Mouse (Mus musculus) megakaryocyte, adult 5-6 weeks (primary cell): Measurements from ENCODE around the gene Rpl23. TPM values are rescaled to one million over a fixed set of nuclear protein-coding genes. Genes with fewer than 3 reads are reported as not detected.
A peak's percentile ranks its signal among the peaks of the same experiment; 100 is the strongest.

ENCODE experiments used
- ATAC-seq: 2 replicates; pipeline ENCODE4 v1.8.0; 2016; ENCODE audit warnings: mild to moderate bottlenecking, inconsistent platforms; ENCODE audit not compliant: poor library complexity, severe bottlenecking
- total RNA-seq, 2 experiments: library from RNA; stranded (forward) in 1 of 2; stranded (reverse) in 1 of 2; fragments of 153-499, 151-499 nt in 1 of 2; fragments of 221-1000, 200-1000 nt in 1 of 2; gene quantifications; 2 replicates each; pipeline versions ENCODE4 v1.2.3 to v1.2.4; 2015 to 2017

Gene Rpl23
- total RNA-seq (2015) = 1,123 and 1,179 TPM in 2 replicates
- 895 and 904 TPM in 2 replicates for total RNA-seq (2017)

- ATAC-seq = peak; percentile 99
Observed at GRCm38 (mm10) chr11:97781832-97782563, at the start of gene Rpl23. TSS of gene Rpl23 (minus strand) at chr11:97782437.

- ATAC-seq = no peak
Observed at GRCm38 (mm10) chr11:97832001-97832400, 49.8 kb upstream of the Rpl23 start.

GRCm38 (mm10) chr11:97830501-97830900 is 48.3 kb upstream of the Rpl23 start:
- peak; percentile 41 for ATAC-seq

DNA sequence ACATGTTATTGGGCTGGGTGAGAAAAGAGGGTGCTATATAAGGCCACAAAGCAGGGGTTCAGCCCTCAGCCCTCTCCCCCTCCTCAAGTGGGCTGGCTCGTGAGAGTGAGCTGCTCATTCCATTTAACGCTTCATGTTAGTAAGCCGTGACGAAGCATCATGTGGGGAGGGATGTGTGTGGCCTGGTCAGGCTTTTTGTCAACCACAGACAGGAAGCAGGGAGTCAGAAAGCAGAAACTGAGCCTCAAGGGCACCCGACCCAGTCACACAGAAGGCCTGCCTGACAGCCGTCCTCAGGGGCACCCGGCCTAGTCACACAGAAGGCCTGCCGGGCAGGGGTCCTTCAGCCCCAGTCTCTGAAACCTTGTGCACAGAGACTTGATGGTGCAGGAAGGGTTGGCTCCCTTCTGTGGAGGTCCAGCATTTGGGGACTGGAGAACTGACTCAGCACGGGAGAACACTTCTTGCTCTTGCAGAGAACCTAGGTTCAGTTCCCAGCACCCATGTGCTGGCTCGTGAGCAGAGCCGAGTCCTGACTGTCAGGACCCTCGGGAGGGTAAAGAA is 47.8 kb upstream of the Rpl23 start:
- ATAC-seq = peak; percentile 84

DNA sequence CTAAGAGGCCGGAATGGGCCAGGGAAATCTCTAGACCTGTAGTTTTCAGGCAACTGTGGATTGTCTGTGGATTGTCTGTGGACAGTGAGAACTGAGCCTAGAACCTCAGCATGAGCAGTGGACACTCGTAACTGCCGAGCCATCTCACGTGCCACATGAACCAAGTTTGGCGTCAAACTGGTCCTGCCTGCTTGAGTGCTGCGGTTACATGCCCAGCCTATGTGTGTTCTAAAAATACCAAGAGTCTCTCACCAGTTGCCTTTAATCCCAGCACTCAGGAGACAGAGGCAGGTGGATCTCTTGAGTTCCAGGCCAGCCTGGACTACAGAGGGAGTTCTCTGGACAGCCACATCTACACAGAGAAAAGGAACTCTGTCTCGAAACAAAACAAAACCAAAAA is 47.1 kb upstream of the Rpl23 start:
- no peak for ATAC-seq

DNA sequence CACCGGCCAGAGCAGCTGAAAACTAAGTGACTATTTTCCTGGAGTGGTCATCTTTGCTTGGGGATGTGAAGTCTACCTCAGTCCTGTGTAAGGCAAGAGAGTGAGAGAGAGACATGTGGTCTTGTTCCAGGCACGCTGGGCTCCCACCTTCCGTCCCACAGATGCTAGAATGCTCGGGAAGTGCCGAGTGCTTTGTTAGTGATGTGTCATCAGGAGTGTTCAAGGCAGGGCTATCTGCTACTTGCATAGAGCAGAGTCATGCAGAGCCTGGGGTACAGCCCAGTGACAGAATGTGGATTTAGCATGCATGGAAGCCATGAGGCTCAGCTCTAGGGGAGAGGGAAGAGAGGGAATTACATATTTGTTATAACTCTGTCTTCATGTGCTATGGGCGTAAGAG is 45.4 kb upstream of the Rpl23 start:
- no peak for ATAC-seq

DNA sequence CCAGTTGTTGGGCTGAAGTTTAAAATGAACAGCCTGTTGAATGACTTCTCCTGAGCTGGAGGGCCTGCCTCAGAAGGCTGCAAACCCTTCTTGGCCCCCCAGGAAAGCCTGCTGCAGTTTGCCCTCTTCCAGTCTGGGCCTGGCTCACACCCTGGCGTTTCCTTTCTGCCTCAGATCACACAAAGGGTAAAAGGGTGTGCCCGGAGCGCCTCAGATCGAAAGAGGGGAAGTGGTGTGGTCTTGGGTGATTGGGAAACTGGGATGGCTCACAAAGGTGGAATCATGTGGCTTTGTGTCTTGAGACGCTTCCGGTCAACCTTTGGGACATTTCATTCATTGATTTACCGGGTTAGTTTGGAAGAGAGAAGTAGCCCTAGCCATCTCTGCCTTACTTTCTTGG is 44.2 kb upstream of the Rpl23 start:
- peak; percentile 62 for ATAC-seq

- no peak for ATAC-seq
Observed at GRCm38 (mm10) chr11:97825971-97826370, 43.7 kb upstream of the Rpl23 start.

- ATAC-seq = peak; percentile 11; the same call in 1 of the 2 replicates
Observed at GRCm38 (mm10) chr11:97825295-97825694, 43.1 kb upstream of the Rpl23 start.

GRCm38 (mm10) chr11:97824895-97825294 is 42.7 kb upstream of the Rpl23 start:
- no peak for ATAC-seq

DNA sequence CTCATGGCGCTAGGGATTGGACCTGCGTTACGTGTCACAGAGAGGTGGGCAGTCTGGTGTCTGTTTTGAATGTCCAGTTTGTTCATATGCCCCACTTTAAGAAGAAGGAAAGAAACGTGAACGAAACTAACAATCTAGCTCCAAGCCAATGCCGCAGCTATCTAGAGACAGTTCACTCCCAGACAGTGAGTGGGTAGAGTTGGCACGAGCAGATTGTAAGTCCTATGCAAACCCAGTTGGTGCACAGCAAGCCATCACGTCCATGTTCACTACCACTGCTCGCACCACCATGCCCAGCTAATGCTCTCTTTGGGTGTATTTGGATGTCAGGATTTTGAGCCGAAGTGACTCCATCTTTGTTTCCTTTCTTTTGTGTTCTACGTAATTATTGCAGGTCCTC is 41.9 kb upstream of the Rpl23 start:
- ATAC-seq = no peak

DNA sequence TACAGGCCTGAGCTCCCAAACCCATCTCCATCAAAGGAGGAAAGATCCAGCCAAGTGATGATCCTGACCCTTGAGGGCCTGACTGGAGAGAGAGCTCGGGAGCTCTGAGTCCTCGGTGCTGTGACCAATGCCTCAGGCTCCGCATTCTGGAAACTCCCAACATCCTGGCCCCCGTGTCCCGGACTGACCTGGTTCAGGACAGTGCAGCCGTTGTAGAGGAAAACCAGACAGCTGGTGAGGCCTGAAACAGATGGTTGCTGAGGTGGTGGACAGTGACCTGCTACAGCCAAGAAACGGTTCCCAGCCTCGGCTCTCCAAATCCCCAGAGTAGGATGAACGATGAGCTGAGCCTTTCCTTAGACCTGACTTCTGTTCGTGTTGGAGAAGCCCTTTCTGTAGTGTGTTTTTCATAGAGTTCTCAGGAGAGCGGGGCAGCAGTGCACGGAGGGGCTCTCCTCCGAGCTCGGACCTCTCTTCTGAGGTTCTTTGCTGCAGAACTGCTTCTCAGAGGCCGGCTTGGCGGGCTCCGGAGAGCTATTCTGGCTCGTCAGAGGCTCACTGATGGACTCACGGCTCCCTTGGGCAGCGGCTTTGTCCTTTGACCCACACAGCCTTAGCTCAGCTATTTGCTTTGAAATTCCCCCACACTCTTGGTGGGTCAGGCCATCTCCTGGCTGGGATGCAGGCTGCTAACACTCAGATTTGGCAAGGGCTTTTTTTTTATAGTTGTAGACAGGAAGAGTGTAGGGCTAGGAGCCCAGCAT is 40.8 kb upstream of the Rpl23 start:
- ATAC-seq = no peak

- no peak for ATAC-seq
Observed at GRCm38 (mm10) chr11:97821401-97822064, 39.3 kb upstream of the Rpl23 start.

DNA sequence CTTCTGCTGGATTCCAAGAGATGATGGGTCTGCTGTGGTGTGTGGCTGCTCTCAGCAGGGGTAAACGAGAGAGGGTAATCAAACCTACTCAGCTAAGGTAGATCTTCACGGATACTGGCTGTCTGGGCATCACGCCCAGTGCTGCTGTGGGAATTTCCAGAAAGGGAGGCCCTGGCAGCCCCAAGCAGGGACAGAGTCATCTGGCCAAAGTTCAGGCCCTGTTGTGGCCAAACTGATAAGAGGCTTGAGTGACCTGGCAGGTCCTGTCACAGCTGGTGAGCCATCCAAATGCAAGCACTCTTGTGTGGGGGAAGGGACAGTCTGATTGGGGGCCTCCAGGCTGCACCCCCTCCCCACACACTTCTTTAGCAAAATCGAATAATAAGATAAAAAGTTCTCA is 38.6 kb upstream of the Rpl23 start:
- no peak for ATAC-seq

DNA sequence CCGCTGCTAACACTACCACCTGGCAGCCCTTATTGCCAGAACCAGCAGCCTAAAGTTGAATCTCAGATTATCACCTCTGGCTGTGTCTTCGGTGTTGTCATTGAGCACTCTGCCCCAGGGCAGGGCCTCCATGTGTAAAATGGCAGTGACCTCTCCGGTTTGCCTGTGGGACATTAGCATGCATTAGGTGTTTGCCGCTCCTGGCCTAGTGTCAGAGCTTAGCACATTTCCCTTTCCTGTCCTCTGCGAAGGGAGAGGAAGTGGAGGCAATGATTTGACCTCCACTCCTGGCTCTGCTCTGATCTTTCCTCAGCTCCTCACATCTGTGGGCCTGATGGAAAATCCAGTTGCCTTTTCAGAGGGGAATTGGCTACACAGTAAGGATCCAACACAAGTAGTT is 37.7 kb upstream of the Rpl23 start:
- no peak for ATAC-seq

GRCm38 (mm10) chr11:97819102-97819501 is 36.9 kb upstream of the Rpl23 start:
- no peak for ATAC-seq

GRCm38 (mm10) chr11:97818571-97818970 is 36.3 kb upstream of the Rpl23 start:
- ATAC-seq = no peak

- no peak for ATAC-seq
Observed at GRCm38 (mm10) chr11:97818003-97818402, 35.8 kb upstream of the Rpl23 start.

- no peak for ATAC-seq
Observed at GRCm38 (mm10) chr11:97817379-97817778, 35.1 kb upstream of the Rpl23 start.

- ATAC-seq = no peak
Observed at GRCm38 (mm10) chr11:97816916-97817315, 34.7 kb upstream of the Rpl23 start.

- no peak for ATAC-seq
Observed at GRCm38 (mm10) chr11:97816176-97816575, 33.9 kb upstream of the Rpl23 start.
